Comparison of ENCODE assay signal across 8 mouse cellular contexts in the genomic region with DNA sequence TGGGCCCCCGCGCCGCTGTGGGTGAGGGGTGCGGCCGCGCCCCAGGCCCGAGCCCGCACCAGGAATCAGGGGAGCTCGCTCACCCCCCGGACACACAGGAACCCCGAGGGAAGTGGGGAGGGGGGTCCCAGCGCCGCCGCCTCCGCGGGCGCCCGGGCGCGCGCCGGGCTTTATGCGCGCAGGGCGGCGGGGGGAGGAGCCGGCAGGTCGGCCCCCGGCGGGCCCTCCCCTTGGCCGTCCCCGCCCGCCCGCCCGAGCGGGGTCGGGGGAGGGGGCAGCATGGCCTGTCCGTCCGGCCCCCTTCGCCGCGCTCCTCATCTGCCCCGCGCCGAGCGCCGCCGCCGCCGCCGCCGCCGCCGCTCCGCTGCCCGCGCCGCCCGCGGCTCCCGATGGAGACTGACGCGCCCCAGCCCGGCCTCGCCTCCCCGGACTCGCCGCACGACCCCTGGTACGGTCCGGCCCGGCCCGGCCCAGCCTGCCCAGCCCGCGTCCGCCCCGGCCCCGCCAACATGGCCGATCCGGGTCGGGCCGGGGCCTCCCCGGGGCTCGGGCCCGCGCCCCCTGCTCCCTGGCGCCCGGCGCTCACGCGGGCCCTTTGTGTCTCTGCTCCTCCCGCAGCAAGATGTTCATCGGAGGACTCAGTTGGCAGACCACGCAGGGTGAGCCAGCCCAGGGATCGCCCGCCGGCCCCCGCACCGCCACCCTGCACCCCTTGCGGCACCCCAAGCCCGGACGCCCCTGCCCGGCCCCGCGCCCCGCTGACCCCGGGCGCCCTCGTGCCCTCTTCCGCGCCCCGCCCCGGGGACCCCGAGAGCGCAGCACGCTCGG. TPM values are rescaled to one million over a fixed set of nuclear protein-coding genes. Genes with fewer than 3 reads are reported as not detected.
DNase-seq lines count a peak whose midpoint lies in the region; ATAC-seq and TF ChIP-seq lines count a peak whose summit lies in the region.

Gene Msi1, plus strand, starts transcription at position 241 of the 828 bp plus-strand sequence.

- H3K9me3 ChIP-seq in heart, embryonic 11.5 days (replicated peaks; ENCODE audit: control insufficient read depth, low read length): no peaks in the 10 kb centered on the region
- H3K9me3 ChIP-seq in hindbrain, embryonic 12.5 days (replicated peaks): no peaks in the 10 kb centered on the region
- no peaks in the 10 kb centered on the region for H3K9me3 ChIP-seq in stomach, embryonic 14.5 days (ENCODE audit: control insufficient read depth, low read depth, low read length)

- peak within 1 kb of the TSS; percentile 46 for H3K27ac ChIP-seq in heart, embryonic 11.5 days (ENCODE audit: low read depth, low read length)
- peak within 1 kb of the TSS; percentile 100 for H3K27ac ChIP-seq in hindbrain, embryonic 12.5 days
- peak within 1 kb of the TSS; percentile 75 for H3K27ac ChIP-seq in stomach, embryonic 14.5 days (ENCODE audit: low read length)

- peak within 1 kb of the TSS; percentile 59 for H3ac ChIP-seq in C2C12 (ENCODE audit: control insufficient read depth, insufficient read length, low read depth)

- H3K4me1 ChIP-seq in heart, embryonic 11.5 days (ENCODE audit: control insufficient read depth, insufficient read depth, low read length): peaks cover 19% of the 10 kb centered on the region; the same call in 1 of the 2 replicates
- peaks cover 51% of the 10 kb centered on the region for H3K4me1 ChIP-seq in hindbrain, embryonic 12.5 days
- peaks cover 26% of the 10 kb centered on the region; the same call in 1 of the 2 replicates for H3K4me1 ChIP-seq in stomach, embryonic 14.5 days (ENCODE audit: control insufficient read depth, insufficient read depth, low read length)

- peak; percentile 64 for ATAC-seq in heart, embryonic 11.5 days (replicated peaks; ENCODE audit: insufficient number of reproducible peaks, low FRiP score, low TSS enrichment)
- peak; percentile 60 for ATAC-seq in hindbrain, embryonic 12.5 days (ENCODE audit: low FRiP score)
- ATAC-seq in stomach, embryonic 14.5 days (ENCODE audit: insufficient number of reproducible peaks, insufficient read depth, low FRiP score, low read depth): peak; percentile 74
- ATAC-seq in granulocyte monocyte progenitor cell, adult 5-6 weeks (replicated peaks; ENCODE audit: poor library complexity, severe bottlenecking): no peak

- DNase-seq in heart, postnatal 4 days: no peak
- DNase-seq in adrenal gland, postnatal 4 days (ENCODE audit: low spot score in 2 of 2): no peak
- DNase-seq in liver: peak; percentile 35

- H3K4me3 ChIP-seq in heart, embryonic 11.5 days (ENCODE audit: low read depth, low read length): peak within 1 kb of the TSS; percentile 86
- H3K4me3 ChIP-seq in C2C12 (ENCODE audit: insufficient read depth, poor library complexity, severe bottlenecking): no peak within 1 kb of the TSS
- peak within 1 kb of the TSS; percentile 100 for H3K4me3 ChIP-seq in hindbrain, embryonic 12.5 days
- peak within 1 kb of the TSS; percentile 85 for H3K4me3 ChIP-seq in stomach, embryonic 14.5 days (ENCODE audit: low read depth, low read length)

- TF ChIP-seq CTCF in C2C12 (IDR thresholded peaks at IDR 0.05; ENCODE audit: control insufficient read depth, insufficient read depth, insufficient read length): no peak

- no peaks in the 10 kb centered on the region for H3K79me2 ChIP-seq in C2C12 (ENCODE audit: control insufficient read depth, insufficient read depth)

- H3K36me3 ChIP-seq in heart, embryonic 11.5 days (ENCODE audit: control insufficient read depth, insufficient read depth, low read length): no peaks in the 10 kb centered on the region
- no peaks in the 10 kb centered on the region for H3K36me3 ChIP-seq in C2C12 (ENCODE audit: control insufficient read depth, insufficient read depth)
- peaks cover 19% of the 10 kb centered on the region; the same call in 1 of the 2 replicates for H3K36me3 ChIP-seq in hindbrain, embryonic 12.5 days
- H3K36me3 ChIP-seq in stomach, embryonic 14.5 days (ENCODE audit: control insufficient read depth, insufficient read depth, low read length): peaks cover 4% of the 10 kb centered on the region; the same call in 1 of the 2 replicates

- H3K4me2 ChIP-seq in heart, embryonic 11.5 days: peak within 1 kb of the TSS; percentile 96
- H3K4me2 ChIP-seq in hindbrain, embryonic 12.5 days (replicated peaks): peak within 1 kb of the TSS; percentile 80
- H3K4me2 ChIP-seq in stomach, embryonic 14.5 days (replicated peaks; ENCODE audit: low read depth, low read length): peak within 1 kb of the TSS; percentile 92

- H3K79me3 ChIP-seq in C2C12 (ENCODE audit: low read depth): no peaks in the 10 kb centered on the region

- peaks cover 27% of the 10 kb centered on the region for H3K27me3 ChIP-seq in heart, embryonic 11.5 days (ENCODE audit: control insufficient read depth, insufficient read depth, low read length)
- peaks cover 51% of the 10 kb centered on the region for H3K27me3 ChIP-seq in C2C12 (ENCODE audit: control insufficient read depth, insufficient read depth, insufficient read length)
- no peaks in the 10 kb centered on the region for H3K27me3 ChIP-seq in hindbrain, embryonic 12.5 days
- no peaks in the 10 kb centered on the region for H3K27me3 ChIP-seq in stomach, embryonic 14.5 days (ENCODE audit: control insufficient read depth, insufficient read depth, low read length)

- H3K9ac ChIP-seq in heart, embryonic 11.5 days (ENCODE audit: low read depth, low read length): peak within 1 kb of the TSS; percentile 82
- H3K9ac ChIP-seq in hindbrain, embryonic 12.5 days: peak within 1 kb of the TSS; percentile 100
- H3K9ac ChIP-seq in stomach, embryonic 14.5 days (replicated peaks; ENCODE audit: low read depth, low read length): peak within 1 kb of the TSS; percentile 96

- under 1% methylated on average over 70 of the region's 117 CpGs for WGBS in heart, embryonic 11.5 days (ENCODE audit: insufficient replicate concordance)
- WGBS in hindbrain, embryonic 12.5 days: 1% methylated on average over 47 of the region's 117 CpGs
- WGBS in stomach, embryonic 14.5 days: under 1% methylated on average over 38 of the region's 117 CpGs

TF ChIP-seq in C2C12, 6 proteins besides CTCF, POLR2A, EP300 and RAD21:
- TF ChIP-seq FOSL1 (IDR thresholded peaks at IDR 0.05; ENCODE audit: insufficient read depth, low read length, poor library complexity, severe bottlenecking): no peak
- TF ChIP-seq MYOD1 (IDR thresholded peaks at IDR 0.05; ENCODE audit: control insufficient read depth, insufficient read length, low read depth): no peak
- no peak for TF ChIP-seq USF1 (IDR thresholded peaks at IDR 0.05; ENCODE audit: low read depth)
- TF ChIP-seq MAX (IDR thresholded peaks at IDR 0.05): no peak
- TF ChIP-seq MYOG (IDR thresholded peaks at IDR 0.05; ENCODE audit: control insufficient read depth, extremely low read depth, insufficient read length): no peak
- no peak for TF ChIP-seq CEBPB (IDR thresholded peaks at IDR 0.05; ENCODE audit: low read depth)

RNA-seq across cellular contexts. Expression of gene Msi1, which starts in this region (rescaled TPM):
- 7.6 and 9.4 TPM in 2 replicates for polyA plus RNA-seq in heart, embryonic 11.5 days (2014; fragmentation: Nextera tagmentation; extraction: Ambion mirVana)
- total RNA-seq in heart, postnatal 4 days (2021): 1 to 10 TPM; 6.2 to 7.7 TPM
- 0.90 TPM for polyA plus RNA-seq in C2C12 (2012; fragmentation: generic; extraction: Trizol)
- 10 to 100 TPM; 27.0 to 33.2 TPM for total RNA-seq in adrenal gland, postnatal 4 days (2021)
- polyA plus RNA-seq in hindbrain, embryonic 12.5 days (2016; fragmentation: Nextera tagmentation; extraction: Ambion mirVana): 128 and 131 TPM in 2 replicates
- polyA plus RNA-seq in stomach, embryonic 14.5 days (2014; fragmentation: Nextera tagmentation; extraction: Ambion mirVana): 15.7 and 17.2 TPM in 2 replicates
- not detected in 2 replicates for total RNA-seq in granulocyte monocyte progenitor cell, adult 5-6 weeks (2014; fragmentation: Nextera tagmentation)
- total RNA-seq in granulocyte monocyte progenitor cell, adult 5-6 weeks (2017): not detected in 2 replicates

Comparison
In these comparisons a context has a peak if more than half of its experiments do, and no peak if none do; other contexts are left out.
1. RNA of gene Msi1 (total RNA-seq): 27.0 to 33.2 TPM in adrenal gland, postnatal 4 days and 6.2 to 7.7 TPM in heart, postnatal 4 days; not detected in granulocyte monocyte progenitor cell, adult 5-6 weeks; every median in the first group is over 4 times any median in the second.
2. H3K27ac ChIP-seq: peak in every context shown above with its lines; median percentile 100 in hindbrain, embryonic 12.5 days; 75 in stomach, embryonic 14.5 days; 46 in heart, embryonic 11.5 days.
3. Peak in every context shown above with its lines, with median percentiles within 50 percentile points of each other: H3K4me2 ChIP-seq and H3K9ac ChIP-seq.